Mouse (Mus musculus) midbrain, postnatal 0 days (tissue): ENCODE measurements around the gene Notum. TPM values are rescaled to one million over a fixed set of nuclear protein-coding genes. Genes with fewer than 3 reads are reported as not detected.

Experiments
- ATAC-seq: fragments of 200-750 bp; cut with Nextera tagmentation; 2 replicates; pipeline ENCODE4 v1.8.0; 2017; ENCODE audit warnings: moderate number of reproducible peaks, mild to moderate bottlenecking, moderate TSS enrichment, moderate library complexity; ENCODE audit not compliant: low FRiP score
- DNase-seq: peaks from one replicate; pipeline ENCODE4 v3.0.0-alpha.2; 2015; ENCODE audit warnings: low spot score
- H3K27ac ChIP-seq: fragments of 300-500 bp; sonication (generic); 2 replicates; pipeline ENCODE4 v1.5.1; 2014; ENCODE audit warnings: low read depth, mild to moderate bottlenecking, low read length, mixed read lengths
- H3K27me3 ChIP-seq: fragments of 300-500 bp; sonication (generic); 2 replicates; pipeline ENCODE4 v1.6.1; 2014; ENCODE audit warnings: low read length, control low read depth, mixed read lengths; ENCODE audit not compliant: insufficient read depth
- H3K36me3 ChIP-seq: fragments of 300-500 bp; sonication (generic); 2 replicates; pipeline ENCODE4 v1.6.1; 2014; ENCODE audit warnings: low read length, control low read depth, mixed read lengths; ENCODE audit not compliant: insufficient read depth
- H3K4me1 ChIP-seq: fragments of 300-500 bp; sonication (generic); 2 replicates; pipeline ENCODE4 v1.6.1; 2014; ENCODE audit warnings: mild to moderate bottlenecking, control low read depth, antibody characterized with exemption, low read length, mixed read lengths; ENCODE audit not compliant: insufficient read depth
- H3K4me2 ChIP-seq: fragments of 300-500 bp; sonication (generic); 2 replicates; pipeline ENCODE4 v1.6.1; 2014; ENCODE audit warnings: low read depth, mild to moderate bottlenecking, low read length, mixed read lengths; ENCODE audit not compliant: poor library complexity, severe bottlenecking
- H3K4me3 ChIP-seq: fragments of 300-500 bp; sonication (generic); 2 replicates; pipeline ENCODE4 v1.5.1; 2014; ENCODE audit warnings: low read depth, mild to moderate bottlenecking, low read length, moderate library complexity
- H3K9ac ChIP-seq: fragments of 300-500 bp; sonication (generic); replicated peaks from 2 replicates; pipeline ENCODE4 v1.6.1; 2014; ENCODE audit warnings: mild to moderate bottlenecking, low read length, moderate library complexity, mixed read lengths; ENCODE audit not compliant: poor library complexity, severe bottlenecking
- H3K9me3 ChIP-seq: fragments of 300-500 bp; sonication (generic); 2 replicates; pipeline ENCODE4 v1.6.1; 2016; ENCODE audit warnings: low read length, control low read depth
- CTCF ChIP-seq: IDR thresholded peaks from 2 replicates; pipeline ENCODE4 v1.5.1; 2016; ENCODE audit warnings: antibody characterized with exemption, mild to moderate bottlenecking
- WGBS: fragments of 180-500 bp; shearing (Covaris S2); extraction: QIAGEN DNeasy Blood & Tissue Kit; methylation state at CpG from one replicate; pipeline ENCODE4 v1.1.7; 2014; 5-methylcytosine and 5-hydroxymethylcytosine counted together
- polyA plus RNA-seq: library from polyadenylated mRNA; unstranded; fragments of >200 nt; fragmentation: Nextera tagmentation; extraction: Ambion mirVana; gene quantifications from 2 replicates; pipeline ENCODE4 v1.2.1, GENCODE M21; 2015
- total RNA-seq: library from RNA; depleted of rRNA; stranded (reverse); fragments of >200 nt; gene quantifications from 2 replicates; pipeline ENCODE4 v1.2.3, GENCODE M21; 2014

Gene Notum
- total and polyA plus RNA-seq, 2 experiments from 2014 or later = 3.1 to 5.5 TPM

DNA sequence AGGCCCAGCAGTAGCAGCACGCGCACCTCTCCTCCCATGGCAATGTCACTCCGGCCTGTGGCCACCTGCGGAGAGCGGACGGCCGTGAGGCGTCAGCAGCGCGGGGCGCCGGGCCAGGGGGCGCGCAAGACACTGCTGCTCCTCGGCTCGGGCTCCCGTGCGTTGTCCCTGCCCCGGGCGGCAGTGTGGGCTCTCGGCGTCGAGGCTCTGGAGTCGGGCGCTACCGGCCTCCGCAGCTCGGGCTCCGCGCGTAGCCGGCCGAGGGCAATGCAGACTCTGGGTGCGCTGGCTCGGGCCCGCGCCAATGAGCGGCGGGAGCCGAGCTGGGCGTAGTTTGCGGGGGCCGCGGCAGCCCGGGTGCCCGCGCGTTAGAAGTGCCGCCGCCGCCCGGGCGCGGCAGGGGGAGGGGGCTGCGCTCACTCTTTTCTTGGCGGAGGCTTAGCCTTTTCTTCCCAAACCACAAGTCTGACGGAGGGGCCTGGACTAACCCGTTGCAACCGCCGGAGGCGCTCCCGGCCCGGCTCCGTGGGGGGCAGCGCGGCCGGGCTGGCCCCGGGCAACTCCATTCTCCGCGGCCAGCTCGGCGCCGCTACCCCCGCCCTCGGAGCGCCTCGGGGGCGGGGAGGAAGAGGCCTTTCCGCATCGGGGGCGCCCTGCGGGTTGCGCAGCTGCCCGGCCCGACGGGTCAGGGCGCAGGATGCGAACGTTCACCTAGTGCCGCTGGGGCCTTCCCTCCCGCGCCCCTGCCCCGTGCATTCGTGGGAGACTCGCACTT is 487 bp downstream of the Notum start:
- H3K9ac ChIP-seq = 0 out of 2 replicates have a peak overlapping the region, but pooled peaks have one; percentile 39
- no peak for TF ChIP-seq CTCF
- ATAC-seq (peak; percentile 49; the same call in 1 of the 2 replicates), DNase-seq (peak; percentile 39)
- H3K27ac ChIP-seq = no peak overlapping the region
- H3K4me3 ChIP-seq = peak overlapping the region; percentile 33
- WGBS = under 1% methylated on average over 45 of the region's 95 CpGs
- no peaks in the 10 kb centered on the region for H3K36me3 ChIP-seq
- no peaks in the 10 kb centered on the region for H3K9me3 ChIP-seq
- peak overlapping the region; percentile 54 for H3K4me2 ChIP-seq
- H3K27me3 ChIP-seq = peaks cover 81% of the 10 kb centered on the region
- H3K4me1 ChIP-seq = no peaks in the 10 kb centered on the region

DNA sequence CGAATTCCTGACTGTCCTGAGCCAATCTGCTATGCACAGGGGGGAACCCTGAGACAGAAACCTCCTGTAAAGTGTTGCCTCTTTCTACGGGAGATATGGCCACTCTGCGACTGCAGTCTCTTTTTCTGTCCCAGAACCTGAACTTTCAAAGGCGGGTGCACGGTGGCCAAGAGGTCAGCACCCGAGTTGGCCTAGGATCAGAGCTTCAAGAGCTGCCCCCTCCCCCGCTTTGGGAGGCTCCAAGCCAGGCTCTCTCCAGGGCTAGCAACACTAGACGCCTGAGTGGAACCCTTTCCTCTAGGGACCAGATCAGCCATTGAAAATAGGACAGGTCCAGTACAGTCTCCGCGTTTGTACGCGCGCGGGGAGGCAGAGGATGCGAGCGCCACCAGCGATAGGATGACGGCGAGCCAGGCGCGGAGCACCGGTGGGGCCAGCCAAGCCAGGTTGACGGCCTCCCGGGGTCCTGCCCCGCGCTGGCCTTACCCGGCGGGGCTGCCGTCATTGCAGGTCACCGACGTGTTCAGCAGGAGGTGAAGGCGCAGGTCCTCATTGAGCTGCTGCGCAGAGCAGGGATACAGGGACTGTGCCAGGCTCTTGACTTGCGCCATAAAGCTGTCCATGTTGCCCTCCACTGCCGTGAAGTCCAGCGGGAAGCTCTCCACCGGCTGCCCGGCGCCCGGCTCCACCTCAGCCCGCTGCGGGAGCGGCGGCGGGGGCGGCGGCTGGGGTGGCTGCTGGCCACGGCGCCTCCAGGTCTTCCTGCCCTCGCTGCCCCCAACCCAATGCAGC is 1.3 kb downstream of the Notum start:
- WGBS = 2% methylated on average over 50 of the region's 50 CpGs
- Histone ChIP-seq H3K4me1 (no peaks in the 10 kb centered on the region), H3K9ac (no peak overlapping the region), H3K4me3 (peak overlapping the region; percentile 33), H3K27ac (no peak overlapping the region), H3K9me3 (no peaks in the 10 kb centered on the region), H3K27me3 (peaks cover 81% of the 10 kb centered on the region), H3K36me3 (no peaks in the 10 kb centered on the region), H3K4me2 (peak overlapping the region; percentile 54)
- ATAC-seq = no peak
- DNase-seq = no peak
- TF ChIP-seq CTCF = no peak

DNA sequence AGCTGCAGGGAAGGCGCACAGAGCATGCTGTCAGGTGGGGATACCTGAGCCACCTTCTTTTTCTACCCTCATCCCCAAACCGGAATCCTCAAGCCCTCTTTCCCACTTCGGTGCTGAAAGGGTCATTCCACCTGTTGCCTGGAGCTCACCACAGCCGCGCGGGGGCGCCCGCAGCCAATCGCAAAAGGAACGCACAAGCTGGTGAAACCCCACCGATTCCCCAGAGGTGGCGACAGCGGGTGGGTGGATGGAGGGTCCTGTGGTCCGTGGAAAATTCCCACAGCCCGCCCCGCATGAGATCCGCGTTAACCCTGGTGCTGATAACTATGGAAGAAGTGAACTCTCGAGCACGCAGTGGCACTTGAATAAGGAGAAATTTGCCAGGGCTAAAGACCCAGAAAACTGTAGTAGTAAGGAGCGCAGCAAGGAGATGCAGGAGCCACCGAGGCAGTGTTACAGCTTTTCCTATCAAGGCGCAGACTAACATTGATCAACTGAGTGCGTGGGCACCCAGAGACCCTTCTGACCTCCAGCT is 2.0 kb downstream of the Notum start:
- H3K27ac ChIP-seq = no peak overlapping the region
- H3K36me3 ChIP-seq = no peaks in the 10 kb centered on the region
- no peaks in the 10 kb centered on the region for H3K9me3 ChIP-seq
- no peak overlapping the region for H3K4me2 ChIP-seq
- peaks cover 80% of the 10 kb centered on the region for H3K27me3 ChIP-seq
- peak overlapping the region; percentile 33; the same call in 1 of the 2 replicates for H3K4me3 ChIP-seq
- H3K9ac ChIP-seq = no peak overlapping the region
- ATAC-seq (no peak), DNase-seq (peak; percentile 61)
- WGBS = 3% methylated on average over 24 of the region's 24 CpGs
- H3K4me1 ChIP-seq = no peaks in the 10 kb centered on the region
- peak; percentile 80 for TF ChIP-seq CTCF

DNA sequence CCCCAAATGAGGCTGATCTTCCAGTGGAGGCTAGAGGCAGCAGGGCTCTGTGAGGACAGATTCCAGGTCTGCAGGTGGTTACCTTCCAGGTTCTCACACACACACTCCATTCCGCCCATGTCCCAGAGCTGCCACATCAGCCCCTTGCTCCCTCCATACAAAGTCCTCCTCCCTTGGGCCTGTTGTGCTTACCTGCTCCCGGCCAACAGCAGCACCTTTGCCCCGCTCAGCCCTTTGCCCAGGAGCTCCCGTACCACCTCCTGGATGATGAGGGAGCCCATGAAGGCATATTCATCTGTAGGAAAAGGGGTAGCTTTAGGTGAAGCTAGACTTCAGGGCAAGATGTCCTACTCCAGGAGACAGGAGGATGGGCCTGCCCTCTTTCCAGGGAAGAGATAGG is 3.7 kb downstream of the Notum start:
- H3K4me3 ChIP-seq = no peak overlapping the region
- DNase-seq (no peak), ATAC-seq (no peak)
- H3K36me3 ChIP-seq = no peaks in the 10 kb centered on the region
- WGBS = 90% methylated on average over 4 of the region's 4 CpGs
- H3K4me2 ChIP-seq = no peak overlapping the region
- no peak overlapping the region for H3K9ac ChIP-seq
- no peaks in the 10 kb centered on the region for H3K4me1 ChIP-seq
- H3K27ac ChIP-seq = no peak overlapping the region
- no peak for TF ChIP-seq CTCF
- H3K9me3 ChIP-seq = no peaks in the 10 kb centered on the region
- peaks cover 64% of the 10 kb centered on the region for H3K27me3 ChIP-seq

DNA sequence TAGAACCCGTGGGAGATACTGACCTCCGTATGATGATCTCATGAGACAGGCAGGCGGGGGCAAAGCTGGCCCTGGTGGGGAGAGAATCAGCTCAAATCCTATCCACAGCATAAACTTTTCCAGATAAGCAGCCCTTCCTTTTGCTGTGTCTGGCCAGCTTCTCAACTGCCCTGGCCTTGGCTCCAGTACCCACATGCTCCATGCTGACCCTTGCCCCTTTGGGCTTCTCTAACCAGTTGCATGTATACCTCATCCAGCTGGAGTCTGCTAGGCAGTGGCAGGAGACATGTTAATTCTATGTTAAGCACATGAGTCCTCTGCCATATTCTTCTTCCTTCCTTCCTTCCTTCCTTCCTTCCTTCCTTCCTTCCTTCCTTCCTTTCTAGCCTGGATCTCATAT is 6.2 kb downstream of the Notum start:
- no peaks in the 10 kb centered on the region for H3K36me3 ChIP-seq
- TF ChIP-seq CTCF = no peak
- H3K9me3 ChIP-seq = no peaks in the 10 kb centered on the region
- ATAC-seq (no peak), DNase-seq (no peak)
- peaks cover 40% of the 10 kb centered on the region for H3K27me3 ChIP-seq
- WGBS = 78% methylated on average over 3 of the region's 3 CpGs
- no peak overlapping the region for H3K27ac ChIP-seq
- no peak overlapping the region for H3K9ac ChIP-seq
- no peak overlapping the region for H3K4me2 ChIP-seq
- no peak overlapping the region for H3K4me3 ChIP-seq
- no peaks in the 10 kb centered on the region for H3K4me1 ChIP-seq
